Mouse (Mus musculus) layer of hippocampus, adult 8-10 months (tissue): ENCODE measurements around the gene Fam198b. TPM values are rescaled to one million over a fixed set of nuclear protein-coding genes. Genes with fewer than 3 reads are reported as not detected.
"Not testable (repeated sequence)": the region's sequence is repeated elsewhere in the genome, so short reads cannot be mapped to it uniquely, and the experiment has no call there.

Experiments used
- DNase-seq, 2 experiments: peaks; one replicate each; pipeline ENCODE4 v3.0.0; 2022; ENCODE audit warnings: low spot score in 2 of 2
- total RNA-seq, 4 experiments: library from RNA; stranded (reverse); gene quantifications; 2 replicates each; pipeline ENCODE4 v1.2.4; 2022

Gene Fam198b
- total RNA-seq, 4 experiments from 2014 or later, result 4.7 to 7.8 (median 5.2) TPM

GRCm38 (mm10) chr3:79916185-79916584 lies 31.9 kb downstream of the Fam198b start:
- DNase-seq, result no peak

GRCm38 (mm10) chr3:79918761-79919160 lies 34.4 kb downstream of the Fam198b start:
- DNase-seq, result no peak

- no peak for DNase-seq
Observed at GRCm38 (mm10) chr3:79925950-79926697, 41.8 kb downstream of the Fam198b start.

GRCm38 (mm10) chr3:79927050-79927449 lies 42.7 kb downstream of the Fam198b start:
- DNase-seq, result no peak

GRCm38 (mm10) chr3:79928409-79928808 lies 44.1 kb downstream of the Fam198b start:
- no peak for DNase-seq

GRCm38 (mm10) chr3:79930141-79930744 lies 45.9 kb downstream of the Fam198b start:
- DNase-seq, result peak; percentile 11 to 14

GRCm38 (mm10) chr3:79936213-79936612 lies 51.9 kb downstream of the Fam198b start:
- DNase-seq, result no peak

GRCm38 (mm10) chr3:79936730-79937447 lies 52.6 kb downstream of the Fam198b start:
- DNase-seq, result no peak

- no peak for DNase-seq
Observed at GRCm38 (mm10) chr3:79947736-79948135, 63.4 kb downstream of the Fam198b start.

GRCm38 (mm10) chr3:79948151-79948550 lies 63.8 kb downstream of the Fam198b start:
- DNase-seq, result no peak

GRCm38 (mm10) chr3:79953164-79953759 lies 68.9 kb downstream of the Fam198b start:
- peak in 1 of 2 experiments; percentile 25 for DNase-seq

GRCm38 (mm10) chr3:79955262-79955661 lies 70.9 kb downstream of the Fam198b start:
- DNase-seq, result no peak

- no peak for DNase-seq
Observed at GRCm38 (mm10) chr3:79956792-79957191, 72.5 kb downstream of the Fam198b start.

GRCm38 (mm10) chr3:79957752-79958151 lies 73.4 kb downstream of the Fam198b start:
- DNase-seq, result no peak

- DNase-seq, result no peak
Observed at GRCm38 (mm10) chr3:79966709-79967108, 82.4 kb downstream of the Fam198b start.

- DNase-seq, result no peak
Observed at GRCm38 (mm10) chr3:79967346-79967745, 83.0 kb downstream of the Fam198b start.

GRCm38 (mm10) chr3:79968426-79968825 lies 84.1 kb downstream of the Fam198b start:
- DNase-seq, result no peak

- not testable (repeated sequence) for DNase-seq
Observed at GRCm38 (mm10) chr3:79969536-79969935, 85.2 kb downstream of the Fam198b start.

- DNase-seq, result no peak
Observed at GRCm38 (mm10) chr3:79970070-79970469, 85.7 kb downstream of the Fam198b start.

- DNase-seq, result no peak
Observed at GRCm38 (mm10) chr3:79970498-79970897, 86.2 kb downstream of the Fam198b start.

GRCm38 (mm10) chr3:79971542-79971941 lies 87.2 kb downstream of the Fam198b start:
- no peak for DNase-seq

- DNase-seq, result peak; percentile 55 to 70
Observed at GRCm38 (mm10) chr3:79976786-79977185, 92.5 kb downstream of the Fam198b start.
